Mouse (Mus musculus) hindbrain, embryonic 12.5 days (tissue): ENCODE measurements around the gene Abcc12. TPM values are rescaled to one million over a fixed set of nuclear protein-coding genes. Genes with fewer than 3 reads are reported as not detected.
A peak's percentile ranks its signal among the peaks of the same experiment; 100 is the strongest.

Experiments
- ATAC-seq: fragments of 200-750 bp; cut with Nextera tagmentation; 2 replicates; pipeline ENCODE4 v1.8.0; 2017; ENCODE audit warnings: moderate TSS enrichment; ENCODE audit not compliant: low FRiP score
- H3K27ac ChIP-seq: fragments of 300-500 bp; sonication (generic); 2 replicates; pipeline ENCODE4 v1.5.1; 2016; ENCODE audit warnings: mild to moderate bottlenecking
- H3K27me3 ChIP-seq: fragments of 300-500 bp; sonication (generic); 2 replicates; pipeline ENCODE4 v1.6.1; 2016; ENCODE audit warnings: mild to moderate bottlenecking
- H3K36me3 ChIP-seq: fragments of 300-500 bp; sonication (generic); 2 replicates; pipeline ENCODE4 v1.6.1; 2016; ENCODE audit warnings: mild to moderate bottlenecking
- H3K4me1 ChIP-seq: fragments of 300-500 bp; sonication (generic); 2 replicates; pipeline ENCODE4 v1.6.1; 2016
- H3K4me2 ChIP-seq: fragments of 300-500 bp; sonication (generic); replicated peaks from 2 replicates; pipeline ENCODE4 v1.6.1; 2016; ENCODE audit warnings: mild to moderate bottlenecking
- H3K4me3 ChIP-seq: fragments of 300-500 bp; sonication (generic); 2 replicates; pipeline ENCODE4 v1.5.1; 2016; ENCODE audit warnings: mild to moderate bottlenecking
- H3K9ac ChIP-seq: fragments of 300-500 bp; sonication (generic); 2 replicates; pipeline ENCODE4 v1.6.1; 2016; ENCODE audit warnings: mild to moderate bottlenecking, moderate library complexity
- H3K9me3 ChIP-seq: fragments of 300-500 bp; sonication (generic); replicated peaks from 2 replicates; pipeline ENCODE4 v1.6.1; 2016; ENCODE audit warnings: mild to moderate bottlenecking
- WGBS: fragments of 180-500 bp; shearing (Covaris S2); methylation state at CpG from one replicate; pipeline ENCODE4 v1.1.7; 2016; 5-methylcytosine and 5-hydroxymethylcytosine counted together
- polyA plus RNA-seq: library from polyadenylated mRNA; unstranded; fragments of >200 nt; fragmentation: Nextera tagmentation; extraction: Ambion mirVana; gene quantifications from 2 replicates; pipeline ENCODE4 v1.2.1, GENCODE M21; 2016

Abcc12 gene
- polyA plus RNA-seq, 1 experiment from 2014 or later = 0.05 TPM

- no peak overlapping the region for H3K4me3 ChIP-seq
- no peak overlapping the region for H3K27ac ChIP-seq
- H3K4me2 ChIP-seq = no peak overlapping the region
- ATAC-seq = no peak
- H3K9ac ChIP-seq = no peak overlapping the region
- no peaks in the 10 kb centered on the region for H3K4me1 ChIP-seq
- H3K36me3 ChIP-seq = no peaks in the 10 kb centered on the region
- H3K9me3 ChIP-seq = no peaks in the 10 kb centered on the region
- H3K27me3 ChIP-seq = no peaks in the 10 kb centered on the region
Observed at GRCm38 (mm10) chr8:86484244-86484643, 96.2 kb downstream of the Abcc12 start.

GRCm38 (mm10) chr8:86482116-86482515 lies 98.4 kb downstream of the Abcc12 start:
- H3K27me3 ChIP-seq = no peaks in the 10 kb centered on the region
- no peak for ATAC-seq
- no peaks in the 10 kb centered on the region for H3K4me1 ChIP-seq
- no peak overlapping the region for H3K27ac ChIP-seq
- 84% methylated on average over 1 of the region's 1 CpGs for WGBS
- no peak overlapping the region for H3K4me3 ChIP-seq
- H3K36me3 ChIP-seq = no peaks in the 10 kb centered on the region
- no peaks in the 10 kb centered on the region for H3K9me3 ChIP-seq
- H3K9ac ChIP-seq = no peak overlapping the region
- H3K4me2 ChIP-seq = no peak overlapping the region

- Histone ChIP-seq H3K4me1 (peaks cover 8% of the 10 kb centered on the region), H3K9ac (no peak overlapping the region), H3K36me3 (no peaks in the 10 kb centered on the region), H3K4me3 (no peak overlapping the region), H3K27ac (peak overlapping the region; percentile 66; the same call in 1 of the 2 replicates), H3K4me2 (no peak overlapping the region), H3K27me3 (no peaks in the 10 kb centered on the region), H3K9me3 (no peaks in the 10 kb centered on the region)
- ATAC-seq = peak; percentile 82
- 57% methylated on average over 9 of the region's 9 CpGs for WGBS
Observed at GRCm38 (mm10) chr8:86475711-86476438, 104.6 kb downstream of the Abcc12 start.

- Histone ChIP-seq H3K9me3 (no peaks in the 10 kb centered on the region), H3K9ac (no peak overlapping the region), H3K36me3 (no peaks in the 10 kb centered on the region), H3K27ac (no peak overlapping the region), H3K27me3 (no peaks in the 10 kb centered on the region), H3K4me3 (no peak overlapping the region), H3K4me2 (no peak overlapping the region), H3K4me1 (peaks cover 8% of the 10 kb centered on the region)
- 88% methylated on average over 4 of the region's 4 CpGs for WGBS
- no peak for ATAC-seq
Observed at GRCm38 (mm10) chr8:86474461-86474860, 106.0 kb downstream of the Abcc12 start.

GRCm38 (mm10) chr8:86473121-86473520 lies 107.4 kb downstream of the Abcc12 start:
- WGBS = 47% methylated on average over 6 of the region's 6 CpGs
- H3K4me1 ChIP-seq = peaks cover 8% of the 10 kb centered on the region
- no peaks in the 10 kb centered on the region for H3K27me3 ChIP-seq
- no peak overlapping the region for H3K4me2 ChIP-seq
- H3K9me3 ChIP-seq = no peaks in the 10 kb centered on the region
- H3K4me3 ChIP-seq = no peak overlapping the region
- no peak overlapping the region for H3K9ac ChIP-seq
- H3K36me3 ChIP-seq = no peaks in the 10 kb centered on the region
- ATAC-seq = no peak
- H3K27ac ChIP-seq = no peak overlapping the region

- peaks cover 8% of the 10 kb centered on the region for H3K4me1 ChIP-seq
- H3K9ac ChIP-seq = no peak overlapping the region
- no peak overlapping the region for H3K27ac ChIP-seq
- H3K4me2 ChIP-seq = no peak overlapping the region
- ATAC-seq = no peak
- no peak overlapping the region for H3K4me3 ChIP-seq
- no peaks in the 10 kb centered on the region for H3K36me3 ChIP-seq
- H3K27me3 ChIP-seq = no peaks in the 10 kb centered on the region
- H3K9me3 ChIP-seq = no peaks in the 10 kb centered on the region
- 95% methylated on average over 2 of the region's 2 CpGs for WGBS
Observed at GRCm38 (mm10) chr8:86470717-86471116, 109.8 kb downstream of the Abcc12 start.

- no peak for ATAC-seq
- WGBS = 96% methylated on average over 2 of the region's 2 CpGs
- Histone ChIP-seq H3K27me3 (no peaks in the 10 kb centered on the region), H3K27ac (no peak overlapping the region), H3K9me3 (no peaks in the 10 kb centered on the region), H3K4me2 (no peak overlapping the region), H3K4me3 (no peak overlapping the region), H3K9ac (no peak overlapping the region), H3K4me1 (no peaks in the 10 kb centered on the region), H3K36me3 (no peaks in the 10 kb centered on the region)
Observed at GRCm38 (mm10) chr8:86463215-86463614, 117.3 kb downstream of the Abcc12 start.

GRCm38 (mm10) chr8:86460372-86460771 lies 120.1 kb downstream of the Abcc12 start:
- no peak overlapping the region for H3K4me3 ChIP-seq
- no peak overlapping the region for H3K9ac ChIP-seq
- no peaks in the 10 kb centered on the region for H3K4me1 ChIP-seq
- ATAC-seq = no peak
- no peak overlapping the region for H3K4me2 ChIP-seq
- no peaks in the 10 kb centered on the region for H3K27me3 ChIP-seq
- H3K9me3 ChIP-seq = no peaks in the 10 kb centered on the region
- no peak overlapping the region for H3K27ac ChIP-seq
- no peaks in the 10 kb centered on the region for H3K36me3 ChIP-seq
- WGBS = 86% methylated on average over 5 of the region's 5 CpGs

- Histone ChIP-seq H3K9me3 (peaks cover 6% of the 10 kb centered on the region; the same call in 1 of the 2 replicates), H3K4me3 (no peak overlapping the region), H3K36me3 (no peaks in the 10 kb centered on the region), H3K27me3 (no peaks in the 10 kb centered on the region), H3K4me1 (no peaks in the 10 kb centered on the region), H3K27ac (no peak overlapping the region), H3K4me2 (no peak overlapping the region), H3K9ac (no peak overlapping the region)
- 76% methylated on average over 11 of the region's 11 CpGs for WGBS
- no peak for ATAC-seq
Observed at GRCm38 (mm10) chr8:86453697-86454480, 126.6 kb downstream of the Abcc12 start.

- no peak for ATAC-seq
- H3K27ac ChIP-seq = no peak overlapping the region
- no peak overlapping the region for H3K4me3 ChIP-seq
- H3K9ac ChIP-seq = no peak overlapping the region
- H3K4me2 ChIP-seq = no peak overlapping the region
- no peaks in the 10 kb centered on the region for H3K27me3 ChIP-seq
- no peaks in the 10 kb centered on the region for H3K4me1 ChIP-seq
- H3K36me3 ChIP-seq = no peaks in the 10 kb centered on the region
- 93% methylated on average over 4 of the region's 4 CpGs for WGBS
- H3K9me3 ChIP-seq = peaks cover 6% of the 10 kb centered on the region; the same call in 1 of the 2 replicates
Observed at GRCm38 (mm10) chr8:86449870-86450515, 130.5 kb downstream of the Abcc12 start.

GRCm38 (mm10) chr8:86445516-86445915 lies 135.0 kb downstream of the Abcc12 start:
- Histone ChIP-seq H3K36me3 (no peaks in the 10 kb centered on the region), H3K9me3 (no peaks in the 10 kb centered on the region), H3K9ac (no peak overlapping the region), H3K27me3 (no peaks in the 10 kb centered on the region), H3K4me1 (no peaks in the 10 kb centered on the region), H3K4me2 (no peak overlapping the region), H3K4me3 (no peak overlapping the region), H3K27ac (no peak overlapping the region)
- 88% methylated on average over 4 of the region's 4 CpGs for WGBS
- ATAC-seq = no peak

GRCm38 (mm10) chr8:86443744-86444143 lies 136.7 kb downstream of the Abcc12 start:
- H3K9me3 ChIP-seq = no peaks in the 10 kb centered on the region
- H3K4me1 ChIP-seq = peaks cover 11% of the 10 kb centered on the region
- no peak overlapping the region for H3K4me2 ChIP-seq
- H3K27me3 ChIP-seq = no peaks in the 10 kb centered on the region
- H3K27ac ChIP-seq = no peak overlapping the region
- WGBS = 91% methylated on average over 2 of the region's 2 CpGs
- no peak for ATAC-seq
- H3K9ac ChIP-seq = no peak overlapping the region
- no peaks in the 10 kb centered on the region for H3K36me3 ChIP-seq
- H3K4me3 ChIP-seq = no peak overlapping the region
